Mouse (Mus musculus) urinary bladder, postnatal 14 days (tissue): ENCODE data around the gene Olfr1511.
"Not testable (repeated sequence)": the region's sequence is repeated elsewhere in the genome, so short reads cannot be mapped to it uniquely, and the experiment has no call there.

Source experiments
- DNase-seq: peaks from one replicate; pipeline ENCODE4 v3.0.0; 2021; ENCODE audit warnings: low spot score

The Olfr1511 gene

GRCm38 (mm10) chr14:52397279-52397678 lies at the start of gene Olfr1511:
Gene Olfr1511 (minus strand): TSS chr14:52397379.
- DNase-seq = no peak

- DNase-seq = no peak
These were observed 45.5 kb upstream of the Olfr1511 start, which contains the start of gene Olfr1509 for GRCm38 (mm10) chr14:52442690-52443089. Gene Olfr1509 (plus strand): TSS chr14:52442990.

GRCm38 (mm10) chr14:52427686-52428085 lies 30.5 kb upstream of the Olfr1511 start:
- DNase-seq = no peak

- DNase-seq = no peak
These were observed 17.1 kb upstream of the Olfr1511 start, which contains the start of gene Olfr1510 for GRCm38 (mm10) chr14:52414273-52414672. Gene Olfr1510 (minus strand): TSS chr14:52414373.

GRCm38 (mm10) chr14:52410142-52410919 lies 13.2 kb upstream of the Olfr1511 start:
- not testable (repeated sequence) for DNase-seq

- DNase-seq = not testable (repeated sequence)
These were observed 6.9 kb downstream of the Olfr1511 start for GRCm38 (mm10) chr14:52390084-52390848.

GRCm38 (mm10) chr14:52379068-52379467 lies 18.1 kb downstream of the Olfr1511 start, which contains the start of gene Olfr1512:
Gene Olfr1512 (minus strand): TSS chr14:52379168.
- DNase-seq = no peak

GRCm38 (mm10) chr14:52368741-52369140 lies 28.4 kb downstream of the Olfr1511 start:
- DNase-seq = no peak

GRCm38 (mm10) chr14:52356308-52356707 lies 40.9 kb downstream of the Olfr1511 start, which contains the start of gene Olfr1513:
Gene Olfr1513 (minus strand): TSS chr14:52356408.
- DNase-seq = no peak
